Mouse (Mus musculus) liver, adult 10 weeks (tissue): ENCODE results near the gene Synpo2l. TPM values are rescaled to one million over a fixed set of nuclear protein-coding genes. Genes with fewer than 3 reads are reported as not detected.

Source experiments
- polyA plus RNA-seq: library from polyadenylated mRNA; stranded (reverse); fragments of 350-450 nt; fragmentation: Illumina TruSeq; extraction: RNeasy Lipid Tissue Mini Kit (QIAGEN cat#74804); gene quantifications from one replicate; pipeline ENCODE4 v1.2.3, GENCODE M21; 2014; ENCODE audit warnings: low read depth, low replicate concordance

Synpo2l gene
- not detected for polyA plus RNA-seq

GRCm38 (mm10) chr14:20668154-20668810 lies at the start of gene Synpo2l:
Gene Synpo2l (minus strand): TSS chr14:20668354.

GRCm38 (mm10) chr14:20707201-20708190 lies 39.3 kb upstream of the Synpo2l start, which contains the start of gene Zswim8:
Gene Zswim8 (plus strand): TSS chr14:20707552.

GRCm38 (mm10) chr14:20702741-20703381 lies 34.7 kb upstream of the Synpo2l start, which contains the start of gene Chchd1:
Gene Chchd1 (plus strand): TSS chr14:20703006.

GRCm38 (mm10) chr14:20694884-20695760 lies 27.0 kb upstream of the Synpo2l start, which contains the start of gene Fut11:
Gene Fut11 (plus strand): TSS chr14:20694968.

GRCm38 (mm10) chr14:20674064-20674833 lies 6.1 kb upstream of the Synpo2l start, which contains the start of gene Sec24c:
Gene Sec24c (plus strand): TSS chr14:20674308.

GRCm38 (mm10) chr14:20656361-20656760 lies 11.8 kb downstream of the Synpo2l start, which contains the start of gene Myoz1:
Gene Myoz1 (minus strand): TSS chr14:20656540.

GRCm38 (mm10) chr14:20640644-20641437 lies 27.3 kb downstream of the Synpo2l start, which contains the start of gene Usp54:
Gene Usp54 (minus strand): TSS chr14:20641063.

Other genes starting within 250 kb of the Synpo2l start
- gene Cfap70, start 216.1 kb downstream of the Synpo2l start, polyA plus RNA-seq, result not detected
- gene Anxa7, start 188.2 kb downstream of the Synpo2l start, polyA plus RNA-seq, result 69.3 TPM
- gene Mss51, start 171.5 kb downstream of the Synpo2l start, polyA plus RNA-seq, result 0.82 TPM
- 62.6 TPM for gene Ppp3cb, start 121.8 kb downstream of the Synpo2l start, polyA plus RNA-seq
- gene Usp54, start 27.3 kb downstream of the Synpo2l start, polyA plus RNA-seq, result 1.6 TPM
- not detected for gene Myoz1, start 11.8 kb downstream of the Synpo2l start, polyA plus RNA-seq
- gene Sec24c, start 6.0 kb upstream of the Synpo2l start, polyA plus RNA-seq, result 32.9 TPM
- gene Fut11, start 26.6 kb upstream of the Synpo2l start, polyA plus RNA-seq, result 5.9 TPM
- gene Chchd1, start 34.7 kb upstream of the Synpo2l start, polyA plus RNA-seq, result 86.8 TPM
- gene Zswim8, start 39.2 kb upstream of the Synpo2l start, polyA plus RNA-seq, result 3.9 TPM
- 3.9 TPM for gene Ndst2, start 66.2 kb upstream of the Synpo2l start, polyA plus RNA-seq
- 7.2 TPM for gene Camk2g, start 125.7 kb upstream of the Synpo2l start, polyA plus RNA-seq
- gene Plau, start 168.3 kb upstream of the Synpo2l start, polyA plus RNA-seq, result 0.69 TPM